Mouse (Mus musculus) C2C12 (cell line): ENCODE data around the gene Cox7a1. TPM values are rescaled to one million over a fixed set of nuclear protein-coding genes. Genes with fewer than 3 reads are reported as not detected.

Experiments
- H3K27me3 ChIP-seq: one replicate; pipeline ENCODE4 v1.6.1; 2011; ENCODE audit not compliant: control insufficient read depth, insufficient read depth, insufficient read length
- H3K36me3 ChIP-seq: one replicate; pipeline ENCODE4 v1.6.1; 2011; ENCODE audit not compliant: control insufficient read depth, insufficient read depth
- H3K4me3 ChIP-seq: one replicate; pipeline ENCODE4 v1.5.1; 2011; ENCODE audit warnings: mild to moderate bottlenecking, control low read depth; ENCODE audit not compliant: poor library complexity, insufficient read depth, severe bottlenecking
- H3K79me2 ChIP-seq: one replicate; pipeline ENCODE4 v1.6.1; 2011; ENCODE audit not compliant: control insufficient read depth, insufficient read depth
- H3K79me3 ChIP-seq: one replicate; pipeline ENCODE4 v1.6.1; 2011; ENCODE audit warnings: low read depth, control low read depth
- H3ac ChIP-seq: one replicate; pipeline ENCODE3; 2011; ENCODE audit warnings: low read depth; ENCODE audit not compliant: control insufficient read depth, insufficient read length
- CEBPB ChIP-seq: IDR thresholded peaks from one replicate; pipeline ENCODE4 v1.6.1; 2011; ENCODE audit warnings: low read depth, mild to moderate bottlenecking, control low read depth, moderate library complexity
- CTCF ChIP-seq: IDR thresholded peaks from one replicate; pipeline ENCODE4 v1.5.1; 2011; ENCODE audit not compliant: control insufficient read depth, insufficient read depth, insufficient read length
- FOSL1 ChIP-seq: IDR thresholded peaks from one replicate; pipeline ENCODE4 v1.8.0; 2011; ENCODE audit warnings: mild to moderate bottlenecking, low read length; ENCODE audit not compliant: poor library complexity, insufficient read depth, severe bottlenecking
- MAX ChIP-seq: IDR thresholded peaks from one replicate; pipeline ENCODE4 v1.6.1; 2011; ENCODE audit warnings: mild to moderate bottlenecking, control low read depth
- MYOD1 ChIP-seq: IDR thresholded peaks from one replicate; pipeline ENCODE4 v1.6.1; 2011; ENCODE audit warnings: low read depth; ENCODE audit not compliant: control insufficient read depth, insufficient read length
- MYOG ChIP-seq: IDR thresholded peaks from one replicate; pipeline ENCODE4 v1.6.1; 2011; ENCODE audit not compliant: control insufficient read depth, insufficient read length; ENCODE audit errors: extremely low read depth
- USF1 ChIP-seq: IDR thresholded peaks from one replicate; pipeline ENCODE4 v1.6.1; 2011; ENCODE audit warnings: low read depth, mild to moderate bottlenecking, control low read depth, moderate library complexity
- polyA plus RNA-seq: library from polyadenylated mRNA; unstranded; fragments of >200 nt; fragmentation: generic; extraction: Trizol; gene quantifications from one replicate; pipeline ENCODE4 v1.2.1, GENCODE M21; 2012; ENCODE audit warnings: missing spikeins

Cox7a1 gene
- polyA plus RNA-seq, 1 experiment, result 7.9 TPM

GRCm38 (mm10) chr7:30232631-30233148 lies 48.7 kb downstream of the Cox7a1 start:
- Histone ChIP-seq H3K36me3 (peaks cover 9% of the 10 kb centered on the region), H3K79me2 (peaks cover 13% of the 10 kb centered on the region), H3K79me3 (peaks cover 6% of the 10 kb centered on the region), H3ac (peak overlapping the region; percentile 58), H3K27me3 (no peaks in the 10 kb centered on the region), H3K4me3 (peak overlapping the region; percentile 64)
- TF ChIP-seq MAX (no peak), CTCF (peak; percentile 35), MYOD1 (no peak)

GRCm38 (mm10) chr7:30233387-30233786 lies 49.4 kb downstream of the Cox7a1 start:
- H3K4me3 ChIP-seq, result no peak overlapping the region
- H3K27me3 ChIP-seq, result no peaks in the 10 kb centered on the region
- H3K79me3 ChIP-seq, result peaks cover 6% of the 10 kb centered on the region
- no peak overlapping the region for H3ac ChIP-seq
- H3K36me3 ChIP-seq, result peaks cover 9% of the 10 kb centered on the region
- peaks cover 13% of the 10 kb centered on the region for H3K79me2 ChIP-seq
- TF ChIP-seq CEBPB (no peak), CTCF (no peak), MYOG (no peak), MYOD1 (no peak), USF1 (no peak), FOSL1 (no peak), MAX (no peak)

- peaks cover 13% of the 10 kb centered on the region for H3K79me2 ChIP-seq
- TF ChIP-seq MAX (no peak), FOSL1 (no peak), CTCF (no peak), MYOD1 (no peak), USF1 (no peak), MYOG (no peak), CEBPB (no peak)
- H3K4me3 ChIP-seq, result no peak overlapping the region
- H3K36me3 ChIP-seq, result peaks cover 9% of the 10 kb centered on the region
- no peaks in the 10 kb centered on the region for H3K27me3 ChIP-seq
- peaks cover 6% of the 10 kb centered on the region for H3K79me3 ChIP-seq
- H3ac ChIP-seq, result no peak overlapping the region
These were observed 50.4 kb downstream of the Cox7a1 start for GRCm38 (mm10) chr7:30234276-30234858.

GRCm38 (mm10) chr7:30235091-30235490 lies 51.1 kb downstream of the Cox7a1 start:
- no peak overlapping the region for H3ac ChIP-seq
- H3K79me2 ChIP-seq, result peaks cover 12% of the 10 kb centered on the region
- TF ChIP-seq CTCF, result no peak
- no peak for TF ChIP-seq USF1
- no peak for TF ChIP-seq FOSL1
- TF ChIP-seq CEBPB, result no peak
- no peak for TF ChIP-seq MAX
- no peak for TF ChIP-seq MYOD1
- no peaks in the 10 kb centered on the region for H3K27me3 ChIP-seq
- H3K79me3 ChIP-seq, result peaks cover 6% of the 10 kb centered on the region
- peaks cover 9% of the 10 kb centered on the region for H3K36me3 ChIP-seq
- no peak overlapping the region for H3K4me3 ChIP-seq

GRCm38 (mm10) chr7:30235625-30236024 lies 51.7 kb downstream of the Cox7a1 start, which contains the start of gene Ovol3:
Gene Ovol3, minus strand, starts transcription at chr7:30235725.
- Histone ChIP-seq H3K36me3 (peaks cover 9% of the 10 kb centered on the region), H3K4me3 (no peak within 1 kb of the TSS), H3K79me3 (peaks cover 5% of the 10 kb centered on the region), H3K27me3 (no peaks in the 10 kb centered on the region), H3ac (no peak within 1 kb of the TSS), H3K79me2 (peaks cover 7% of the 10 kb centered on the region)
- TF ChIP-seq CTCF (no peak), USF1 (no peak), MAX (no peak), CEBPB (no peak), MYOG (no peak), FOSL1 (no peak), MYOD1 (no peak)

Other genes starting within 250 kb of the Cox7a1 start
- gene Zfp74, start 230.1 kb upstream of the Cox7a1 start, polyA plus RNA-seq, result 1.9 TPM
- 11.0 TPM for gene Zfp568, start 200.2 kb upstream of the Cox7a1 start, polyA plus RNA-seq
- gene Zfp14, start 132.8 kb upstream of the Cox7a1 start, polyA plus RNA-seq, result 0.40 TPM
- 2.0 TPM for gene Zfp82, start 111.2 kb upstream of the Cox7a1 start, polyA plus RNA-seq
- gene Gm26920, start 93.7 kb upstream of the Cox7a1 start, polyA plus RNA-seq, result 0.05 TPM
- gene Zfp566, start 93.6 kb upstream of the Cox7a1 start, polyA plus RNA-seq, result 3.1 TPM
- 8.6 TPM for gene Zfp260, start 89.4 kb upstream of the Cox7a1 start, polyA plus RNA-seq
- gene Zfp382, start 62.2 kb upstream of the Cox7a1 start, polyA plus RNA-seq, result 3.8 TPM
- gene Zfp146, start 14.4 kb upstream of the Cox7a1 start, polyA plus RNA-seq, result 15.8 TPM
- gene Capns1, start 14.7 kb downstream of the Cox7a1 start, polyA plus RNA-seq, result 588 TPM
- 175 TPM for gene Polr2i, start 47.8 kb downstream of the Cox7a1 start, polyA plus RNA-seq
- gene Tbcb, start 48.1 kb downstream of the Cox7a1 start, polyA plus RNA-seq, result 180 TPM
- not detected for gene Ovol3, start 51.6 kb downstream of the Cox7a1 start, polyA plus RNA-seq
- gene Thap8, start 96.0 kb downstream of the Cox7a1 start, polyA plus RNA-seq, result 0.07 TPM
- 12.8 TPM for gene Wdr62, start 96.3 kb downstream of the Cox7a1 start, polyA plus RNA-seq
- gene Clip3, start 107.6 kb downstream of the Cox7a1 start, polyA plus RNA-seq, result 40.6 TPM
- 28.7 TPM for gene Alkbh6, start 124.6 kb downstream of the Cox7a1 start, polyA plus RNA-seq
- gene Syne4, start 130.7 kb downstream of the Cox7a1 start, polyA plus RNA-seq, result 0.20 TPM
- gene E130208F15Rik, start 137.6 kb downstream of the Cox7a1 start, polyA plus RNA-seq, result 0.81 TPM
- gene Sdhaf1, start 139.8 kb downstream of the Cox7a1 start, polyA plus RNA-seq, result 9.9 TPM
- 0.20 TPM for gene Lrfn3, start 178.6 kb downstream of the Cox7a1 start, polyA plus RNA-seq
- gene Tyrobp, start 229.6 kb downstream of the Cox7a1 start, polyA plus RNA-seq, result not detected
- not detected for gene Hcst, start 235.7 kb downstream of the Cox7a1 start, polyA plus RNA-seq
- gene Nfkbid, start 237.6 kb downstream of the Cox7a1 start, polyA plus RNA-seq, result 0.04 TPM